Mouse (Mus musculus) kidney, adult 2 months (tissue): ENCODE data around the gene Ttll3.

ENCODE experiments used
- CTCF ChIP-seq: fragments of 200-500 bp; conservative IDR thresholded peaks from 2 replicates; pipeline ENCODE4 v1.5.1; 2011; ENCODE audit warnings: low read depth, mild to moderate bottlenecking, control low read depth, low read length, moderate library complexity, mixed read lengths; ENCODE audit not compliant: insufficient read depth, insufficient read length
- POLR2A ChIP-seq: fragments of 200-500 bp; IDR thresholded peaks from one replicate; pipeline ENCODE4 v1.6.1; 2011; ENCODE audit warnings: low read depth, low read length, control low read depth

- TF ChIP-seq CTCF (no peak), POLR2A (no peak)
Observed at GRCm38 (mm10) chr6:113435664-113436205, 46.7 kb downstream of the Ttll3 start, which contains the start of gene Cidec.
